Mouse (Mus musculus): ENCODE data around the gene Fam187b. TPM values are rescaled to one million over a fixed set of nuclear protein-coding genes. Genes with fewer than 3 reads are reported as not detected.

Fam187b gene
- total RNA-seq (2012; rRNA removed) = not detected in 2 replicates
- total RNA-seq (2014; rRNA removed) = not detected in 2 replicates
- not detected in 2 replicates for polyA plus RNA-seq (2012; ENCODE audit: insufficient read length, low read depth)

GRCm38 (mm10) chr7:30973501-30974289 lies at the start of gene Fam187b:
Gene Fam187b, plus strand, starts transcription at chr7:30973790.
- Histone ChIP-seq H3K9ac (ENCODE audit: insufficient read depth, low read depth) (no peak within 1 kb of the TSS), H3K4me1 (ENCODE audit: control insufficient read depth in 1 of 2, insufficient read depth in 2 of 2) (peaks cover 0 to 4% of the 10 kb centered on the region in 2 experiments; a peak in 1 of 4 replicates), H3K9me3 (replicated peaks; ENCODE audit: low read length) (peaks cover 7% of the 10 kb centered on the region), H3K4me3 (replicated peaks in 1 of 3; ENCODE audit: low read depth in 2 of 3, low read length in 2 of 3, poor library complexity in 1 of 3) (peak within 1 kb of the TSS in 1 of 3 experiments; percentile 21), H3K4me2 (ENCODE audit: insufficient read depth, low read depth, poor library complexity, severe bottlenecking) (peak within 1 kb of the TSS; percentile 68), H3K79me2 (replicated peaks; ENCODE audit: control insufficient read depth, extremely low read depth, insufficient read depth, poor library complexity, severe bottlenecking) (no peaks in the 10 kb centered on the region), H3K27me3 (replicated peaks) (no peaks in the 10 kb centered on the region), H3K27ac (ENCODE audit: insufficient read depth, low read depth) (no peak within 1 kb of the TSS), H3K36me3 (replicated peaks in 1 of 2; ENCODE audit: control insufficient read depth in 1 of 2, insufficient read depth in 1 of 2, low read length in 1 of 2) (no peaks in the 10 kb centered on the region)
- dilution Hi-C loops (cut with MboI; ENCODE audit: extremely low pct_ligation_motif_present, extremely low pct_unique_long_range_greater_than_20kb, low sequenced_read_pairs) (no loop called here), in situ Hi-C loops (cut with MboI; ENCODE audit: low pct_ligation_motif_present, low pct_unique_long_range_greater_than_20kb, low sequenced_read_pairs) (no loop called here)
- no peak for TF ChIP-seq POLR2A (IDR thresholded peaks at IDR 0.05; ENCODE audit: low read depth, low read length)
- no peak for TF ChIP-seq ZKSCAN1 (IDR thresholded peaks at IDR 0.05; ENCODE audit: borderline replicate concordance, low read depth, low read length)
- TF ChIP-seq MEF2A (IDR thresholded peaks at IDR 0.05; ENCODE audit: borderline replicate concordance, low read depth, low read length) = no peak
- TF ChIP-seq CHD2 (IDR thresholded peaks at IDR 0.05; ENCODE audit: low read length) = no peak
- peak; percentile 85 for TF ChIP-seq RAD21 (IDR thresholded peaks at IDR 0.05; ENCODE audit: low read depth, low read length)
- TF ChIP-seq EP300 (IDR thresholded peaks at IDR 0.05; ENCODE audit: low read length) = no peak
- no peak for TF ChIP-seq RCOR1 (conservative IDR thresholded peaks at IDR 0.05; ENCODE audit: low read depth, low read length)
- no peak for TF ChIP-seq BHLHE40 (IDR thresholded peaks at IDR 0.05; ENCODE audit: low read depth, low read length)
- no peak for TF ChIP-seq ZNF384 (IDR thresholded peaks at IDR 0.05; ENCODE audit: low read depth, low read length)
- TF ChIP-seq E2F4 (IDR thresholded peaks at IDR 0.05; ENCODE audit: insufficient replicate concordance, low read depth, low read length) = no peak
- no peak for TF ChIP-seq JUN (IDR thresholded peaks at IDR 0.05; ENCODE audit: insufficient read depth, low read depth, low read length)
- no peak for TF ChIP-seq MAZ (IDR thresholded peaks at IDR 0.05; ENCODE audit: low read depth, low read length)
- no peak for TF ChIP-seq CHD1 (IDR thresholded peaks at IDR 0.05; ENCODE audit: low read depth, low read length)
- peak; percentile 82 for TF ChIP-seq SMC3 (IDR thresholded peaks at IDR 0.05; ENCODE audit: low read depth, low read length)
- no peak for TF ChIP-seq PAX5 (IDR thresholded peaks at IDR 0.05; ENCODE audit: low read length)
- 0 out of 2 replicates have a peak, but pooled peaks have one; percentile 23 for TF ChIP-seq NELFE (IDR thresholded peaks at IDR 0.05; ENCODE audit: low read depth, low read length)
- TF ChIP-seq CTCF (conservative IDR thresholded peaks at IDR 0.05 in 1 of 2, IDR thresholded peaks at IDR 0.05 in 1 of 2; ENCODE audit: low read depth in 2 of 2, low read length in 2 of 2) = peak; percentile 59 to 80
- TF ChIP-seq MYC (IDR thresholded peaks at IDR 0.05; ENCODE audit: low read depth, low read length) = no peak
- no peak for TF ChIP-seq JUND (conservative IDR thresholded peaks at IDR 0.05; ENCODE audit: low read depth, low read length)
- 0 out of 2 replicates have a peak, but pooled peaks have one; percentile 16 for TF ChIP-seq TCF12 (IDR thresholded peaks at IDR 0.05; ENCODE audit: low read depth, low read length)
- 0 out of 2 replicates have a peak, but pooled peaks have one; percentile 15 for TF ChIP-seq ELF1 (IDR thresholded peaks at IDR 0.05; ENCODE audit: low read depth, low read length)
- TF ChIP-seq HCFC1 (IDR thresholded peaks at IDR 0.05; ENCODE audit: low read depth, low read length) = no peak
- TF ChIP-seq IRF4 (IDR thresholded peaks at IDR 0.05; ENCODE audit: low read depth, low read length) = peak; percentile 51; the same call in 1 of the 2 replicates
- TF ChIP-seq MXI1 (IDR thresholded peaks at IDR 0.05; ENCODE audit: low read depth, low read length) = no peak
- TF ChIP-seq TBP (conservative IDR thresholded peaks at IDR 0.05; ENCODE audit: low read depth, low read length) = no peak
- TF ChIP-seq MAFK (IDR thresholded peaks at IDR 0.05; ENCODE audit: insufficient replicate concordance, low read length) = no peak
- TF ChIP-seq GABPA (IDR thresholded peaks at IDR 0.05; ENCODE audit: insufficient replicate concordance, low read depth, low read length) = no peak
- peak; percentile 47 for TF ChIP-seq ZC3H11A (IDR thresholded peaks at IDR 0.05; ENCODE audit: low read depth, low read length)
- no peak for TF ChIP-seq UBTF (IDR thresholded peaks at IDR 0.05; ENCODE audit: low read depth, low read length)
- TF ChIP-seq KAT2A (IDR thresholded peaks at IDR 0.05; ENCODE audit: insufficient replicate concordance, low read length) = no peak
- no peak for TF ChIP-seq ETS1 (conservative IDR thresholded peaks at IDR 0.05; ENCODE audit: low read depth, low read length)
- TF ChIP-seq SIN3A (IDR thresholded peaks at IDR 0.05; ENCODE audit: low read length) = no peak
- TF ChIP-seq NRF1 (IDR thresholded peaks at IDR 0.05; ENCODE audit: low read depth, low read length) = no peak
- TF ChIP-seq POLR2AphosphoS2 (IDR thresholded peaks at IDR 0.05; ENCODE audit: low read depth, low read length) = no peak
- TF ChIP-seq USF2 (conservative IDR thresholded peaks at IDR 0.05; ENCODE audit: low read depth, low read length) = no peak
- no peak for TF ChIP-seq USF1 (IDR thresholded peaks at IDR 0.05; ENCODE audit: low read depth, low read length)
- TF ChIP-seq ZMIZ1 (IDR thresholded peaks at IDR 0.05; ENCODE audit: low read depth, low read length) = no peak
- no peak for TF ChIP-seq MAX (IDR thresholded peaks at IDR 0.05; ENCODE audit: low read length)
- DNase-seq (ENCODE audit: extremely low read depth) = peak; percentile 85

Measured in CH12.LX (cell line).